Mouse (Mus musculus): ENCODE results near the gene Nkd1. TPM values are rescaled to one million over a fixed set of nuclear protein-coding genes. Genes with fewer than 3 reads are reported as not detected.

Gene Nkd1
- polyA plus RNA-seq, 1 experiment from 2014 or later: 27.8 TPM

DNA sequence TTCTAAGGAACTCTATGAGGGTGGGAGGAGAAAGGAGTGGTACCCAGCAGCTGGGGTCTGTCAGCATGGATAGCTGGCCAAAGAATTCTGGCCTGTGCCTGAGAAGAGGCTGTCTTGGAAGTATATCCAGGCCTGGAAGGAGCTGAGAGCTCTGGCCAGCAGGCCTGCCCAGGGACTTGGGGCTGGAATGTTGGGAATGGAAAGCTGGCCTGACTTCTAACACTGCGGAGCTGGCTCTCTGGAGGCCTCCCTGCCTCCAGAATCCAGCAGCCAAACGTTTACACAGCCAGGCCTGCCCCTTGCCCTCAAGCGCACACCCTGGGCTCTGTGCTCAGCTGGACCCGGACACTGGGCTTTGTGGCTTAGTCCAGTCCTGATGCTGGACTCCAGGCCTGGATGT, 34.5 kb downstream of the Nkd1 start:
- Histone ChIP-seq H3K9me3 (ENCODE audit: control insufficient read depth, low read length) (no peaks in the 10 kb centered on the region), H3K4me2 (ENCODE audit: low read depth, low read length) (no peak overlapping the region), H3K4me3 (ENCODE audit: low read length) (no peak overlapping the region), H3K27me3 (replicated peaks; ENCODE audit: control insufficient read depth, insufficient read depth, low read length) (no peaks in the 10 kb centered on the region), H3K9ac (ENCODE audit: low read depth, low read length) (no peak overlapping the region), H3K36me3 (ENCODE audit: control insufficient read depth, insufficient read depth, low read length) (no peaks in the 10 kb centered on the region), H3K4me1 (ENCODE audit: control insufficient read depth, insufficient read depth, low read length) (peaks cover 2% of the 10 kb centered on the region; the same call in 1 of the 2 replicates), H3K27ac (ENCODE audit: low read length) (peak overlapping the region; percentile 70)
- peak; percentile 86 for ATAC-seq
- WGBS: 36% methylated on average over 4 of the region's 4 CpGs

DNA sequence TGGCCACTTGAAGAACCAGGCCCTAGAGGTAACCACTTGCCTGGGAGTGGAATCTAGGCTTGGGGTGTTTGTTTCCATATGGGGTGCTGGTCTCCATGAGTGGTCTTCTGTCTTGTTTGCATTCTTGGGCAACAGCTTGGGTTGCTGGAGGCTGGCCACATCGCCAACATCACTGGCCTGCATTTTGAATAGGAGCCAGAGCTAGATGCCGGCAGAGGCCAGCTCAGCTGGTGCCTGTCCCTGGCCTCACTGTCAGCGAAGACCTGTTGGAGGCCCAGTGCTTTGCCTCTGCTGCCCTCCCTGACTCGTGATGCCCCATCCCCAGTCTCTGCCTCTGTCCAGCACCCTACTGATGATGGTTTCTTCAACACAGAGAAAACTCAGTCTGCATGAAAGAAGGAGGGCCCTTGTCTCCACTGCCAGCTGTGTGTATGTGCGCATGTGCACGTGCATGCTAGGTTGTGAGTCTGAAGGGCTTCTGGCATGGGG, 38.9 kb downstream of the Nkd1 start:
- H3K27ac ChIP-seq (ENCODE audit: low read length): no peak overlapping the region
- no peak overlapping the region for H3K4me2 ChIP-seq (ENCODE audit: low read depth, low read length)
- H3K9ac ChIP-seq (ENCODE audit: low read depth, low read length): no peak overlapping the region
- H3K36me3 ChIP-seq (ENCODE audit: control insufficient read depth, insufficient read depth, low read length): no peaks in the 10 kb centered on the region
- no peaks in the 10 kb centered on the region for H3K27me3 ChIP-seq (replicated peaks; ENCODE audit: control insufficient read depth, insufficient read depth, low read length)
- no peak for ATAC-seq
- H3K9me3 ChIP-seq (ENCODE audit: control insufficient read depth, low read length): no peaks in the 10 kb centered on the region
- peaks cover 12% of the 10 kb centered on the region for H3K4me1 ChIP-seq (ENCODE audit: control insufficient read depth, insufficient read depth, low read length)
- WGBS: 83% methylated on average over 6 of the region's 6 CpGs
- H3K4me3 ChIP-seq (ENCODE audit: low read length): no peak overlapping the region

DNA sequence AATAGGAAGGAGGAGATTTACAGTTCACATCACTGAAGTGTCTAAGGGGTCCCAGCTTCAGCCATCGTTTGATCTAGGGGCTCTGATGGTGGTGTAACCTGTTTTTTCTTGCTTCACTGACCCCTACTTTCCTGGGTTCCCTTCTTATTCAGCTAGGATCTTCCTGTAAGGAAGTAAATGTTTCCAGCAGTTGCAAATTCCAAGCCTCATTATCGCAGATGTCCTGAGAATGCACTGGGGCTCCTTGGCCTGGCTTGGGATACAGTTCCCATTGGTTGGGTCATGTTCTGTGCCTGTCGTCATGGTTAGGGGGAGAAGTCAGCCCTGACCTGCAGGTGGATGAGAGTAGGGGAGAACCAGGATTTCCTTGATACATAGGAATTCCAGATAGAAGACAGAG, 40.2 kb downstream of the Nkd1 start:
- no peak overlapping the region for H3K9ac ChIP-seq (ENCODE audit: low read depth, low read length)
- H3K4me2 ChIP-seq (ENCODE audit: low read depth, low read length): no peak overlapping the region
- ATAC-seq: no peak
- H3K4me1 ChIP-seq (ENCODE audit: control insufficient read depth, insufficient read depth, low read length): peaks cover 20% of the 10 kb centered on the region
- 0 out of 2 replicates have a peak overlapping the region, but pooled peaks have one; percentile 34 for H3K27ac ChIP-seq (ENCODE audit: low read length)
- 65% methylated on average over 3 of the region's 3 CpGs for WGBS
- H3K9me3 ChIP-seq (ENCODE audit: control insufficient read depth, low read length): no peaks in the 10 kb centered on the region
- no peak overlapping the region for H3K4me3 ChIP-seq (ENCODE audit: low read length)
- no peaks in the 10 kb centered on the region for H3K27me3 ChIP-seq (replicated peaks; ENCODE audit: control insufficient read depth, insufficient read depth, low read length)
- H3K36me3 ChIP-seq (ENCODE audit: control insufficient read depth, insufficient read depth, low read length): no peaks in the 10 kb centered on the region

DNA sequence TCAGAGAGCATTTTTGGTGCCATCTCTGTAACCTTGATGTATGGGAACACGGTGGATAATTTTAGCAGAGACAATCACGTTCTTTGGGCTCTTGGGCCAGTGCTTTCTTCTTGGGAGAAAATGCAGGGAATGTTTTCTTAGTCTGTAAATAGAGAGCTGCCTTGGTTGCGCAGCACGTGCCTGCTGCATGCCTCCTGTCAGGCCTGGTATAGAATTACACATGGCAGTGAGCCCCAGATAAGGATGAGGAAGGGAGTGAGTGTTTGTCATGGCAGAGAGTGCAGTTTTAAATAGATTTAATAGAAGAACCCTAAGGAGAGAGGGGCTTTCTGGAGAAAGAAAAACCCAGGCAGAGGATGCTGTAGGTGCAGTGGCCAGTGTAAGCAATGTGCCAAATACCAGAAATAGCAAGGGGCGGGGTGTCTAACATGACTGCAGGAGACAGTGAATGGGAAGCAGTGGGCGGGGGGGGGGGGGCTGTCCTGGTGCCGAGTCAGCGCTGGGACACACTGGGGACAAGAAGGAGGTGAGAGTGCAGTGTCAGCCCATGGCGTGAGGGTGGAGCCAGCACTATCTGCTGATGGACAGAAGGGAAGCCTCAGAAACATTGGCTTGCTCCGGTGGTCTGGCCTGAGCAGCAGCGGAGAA, 43.2 kb downstream of the Nkd1 start:
- H3K9me3 ChIP-seq (ENCODE audit: control insufficient read depth, low read length): no peaks in the 10 kb centered on the region
- H3K36me3 ChIP-seq (ENCODE audit: control insufficient read depth, insufficient read depth, low read length): no peaks in the 10 kb centered on the region
- no peak overlapping the region for H3K27ac ChIP-seq (ENCODE audit: low read length)
- no peak overlapping the region for H3K4me3 ChIP-seq (ENCODE audit: low read length)
- WGBS: 32% methylated on average over 11 of the region's 11 CpGs
- no peak overlapping the region for H3K4me2 ChIP-seq (ENCODE audit: low read depth, low read length)
- no peaks in the 10 kb centered on the region for H3K27me3 ChIP-seq (replicated peaks; ENCODE audit: control insufficient read depth, insufficient read depth, low read length)
- no peak overlapping the region for H3K9ac ChIP-seq (ENCODE audit: low read depth, low read length)
- no peak for ATAC-seq
- H3K4me1 ChIP-seq (ENCODE audit: control insufficient read depth, insufficient read depth, low read length): peaks cover 45% of the 10 kb centered on the region

DNA sequence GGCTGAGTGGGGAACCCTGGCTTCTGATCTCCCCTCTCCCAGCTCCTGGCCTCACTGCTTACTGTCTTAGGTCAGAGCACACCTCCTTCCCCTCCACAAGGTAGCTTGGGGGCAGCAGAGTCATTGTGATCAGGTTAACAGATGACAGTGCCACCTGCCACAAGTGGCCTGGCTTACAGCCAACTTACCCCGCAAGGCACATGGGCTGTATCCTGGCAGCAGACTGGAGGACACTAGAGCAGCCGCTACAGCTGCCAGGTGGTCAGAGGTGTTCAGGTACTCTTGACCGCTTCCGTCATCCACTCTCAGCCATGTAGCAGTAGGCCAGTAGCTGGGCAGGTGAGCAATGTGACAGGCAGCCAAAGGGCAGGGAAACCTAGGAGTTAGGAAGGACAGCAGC, 45.0 kb downstream of the Nkd1 start:
- no peak for ATAC-seq
- peaks cover 60% of the 10 kb centered on the region for H3K4me1 ChIP-seq (ENCODE audit: control insufficient read depth, insufficient read depth, low read length)
- H3K4me2 ChIP-seq (ENCODE audit: low read depth, low read length): no peak overlapping the region
- H3K9me3 ChIP-seq (ENCODE audit: control insufficient read depth, low read length): no peaks in the 10 kb centered on the region
- no peak overlapping the region for H3K27ac ChIP-seq (ENCODE audit: low read length)
- no peak overlapping the region for H3K4me3 ChIP-seq (ENCODE audit: low read length)
- H3K9ac ChIP-seq (ENCODE audit: low read depth, low read length): no peak overlapping the region
- H3K36me3 ChIP-seq (ENCODE audit: control insufficient read depth, insufficient read depth, low read length): no peaks in the 10 kb centered on the region
- WGBS: 74% methylated on average over 4 of the region's 4 CpGs
- H3K27me3 ChIP-seq (replicated peaks; ENCODE audit: control insufficient read depth, insufficient read depth, low read length): no peaks in the 10 kb centered on the region

DNA sequence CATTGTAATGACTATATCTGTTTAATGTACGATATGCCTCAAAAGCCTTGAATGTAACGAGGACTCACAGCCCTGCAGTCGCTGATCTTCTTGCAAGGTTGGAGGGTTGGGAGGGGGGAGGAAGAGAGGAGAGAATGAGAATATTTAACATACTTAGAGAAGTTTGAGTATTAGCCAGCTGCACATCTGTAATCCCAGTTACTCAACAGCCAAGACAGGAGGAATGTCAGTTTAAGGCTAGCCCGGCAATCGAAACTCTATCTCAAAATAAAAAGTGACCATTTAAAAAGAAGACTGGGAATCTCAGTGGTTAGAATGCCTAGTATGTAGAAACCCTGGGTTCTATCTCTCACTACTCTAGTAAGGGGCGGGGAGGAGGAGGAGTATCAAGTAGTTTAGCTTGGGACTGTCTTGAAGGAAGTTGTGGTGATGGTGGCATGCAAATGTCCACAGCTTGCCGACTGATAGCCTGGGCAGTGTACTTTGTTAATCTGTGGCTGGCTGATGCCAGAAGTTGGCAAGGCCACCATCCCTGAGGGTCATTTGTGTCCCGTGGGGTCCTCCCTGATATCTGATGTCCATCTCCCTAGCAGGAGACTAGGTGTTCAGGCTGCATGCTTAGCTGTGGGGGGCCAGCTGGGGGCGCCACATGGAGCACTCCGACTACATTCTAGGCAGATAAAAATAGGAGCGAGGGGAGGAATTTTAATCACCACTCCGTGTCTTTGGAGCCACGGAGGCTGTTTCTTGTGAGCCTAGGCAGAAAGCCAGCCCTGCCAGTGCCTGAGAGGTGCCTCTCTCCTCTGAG, 46.4 kb downstream of the Nkd1 start:
- no peak overlapping the region for H3K4me3 ChIP-seq (ENCODE audit: low read length)
- no peak overlapping the region for H3K4me2 ChIP-seq (ENCODE audit: low read depth, low read length)
- peaks cover 69% of the 10 kb centered on the region for H3K4me1 ChIP-seq (ENCODE audit: control insufficient read depth, insufficient read depth, low read length)
- ATAC-seq: no peak
- H3K27ac ChIP-seq (ENCODE audit: low read length): peak overlapping the region; percentile 42
- no peaks in the 10 kb centered on the region for H3K9me3 ChIP-seq (ENCODE audit: control insufficient read depth, low read length)
- no peak overlapping the region for H3K9ac ChIP-seq (ENCODE audit: low read depth, low read length)
- H3K36me3 ChIP-seq (ENCODE audit: control insufficient read depth, insufficient read depth, low read length): no peaks in the 10 kb centered on the region
- no peaks in the 10 kb centered on the region for H3K27me3 ChIP-seq (replicated peaks; ENCODE audit: control insufficient read depth, insufficient read depth, low read length)
- 46% methylated on average over 13 of the region's 13 CpGs for WGBS

DNA sequence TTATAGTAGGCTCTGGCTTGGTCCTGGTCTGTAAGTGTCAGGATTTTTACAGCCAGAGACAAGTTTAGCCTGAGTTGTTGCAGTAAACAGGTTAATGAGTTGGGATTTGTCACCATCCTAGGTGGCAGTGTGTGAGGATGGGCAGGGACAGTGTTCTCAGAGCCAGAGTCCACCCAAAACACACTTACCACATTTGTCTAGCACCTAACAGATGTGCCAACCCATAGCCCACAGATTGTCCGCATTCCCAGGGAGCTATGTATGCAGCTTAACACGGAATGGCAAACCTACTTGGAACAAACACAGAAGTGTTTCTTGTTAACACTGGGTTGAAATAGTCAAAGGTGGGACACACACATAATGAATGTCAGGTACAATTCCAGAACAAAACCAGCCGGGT, 47.1 kb downstream of the Nkd1 start:
- 83% methylated on average over 3 of the region's 3 CpGs for WGBS
- H3K27ac ChIP-seq (ENCODE audit: low read length): peak overlapping the region; percentile 42; the same call in 1 of the 2 replicates
- H3K4me1 ChIP-seq (ENCODE audit: control insufficient read depth, insufficient read depth, low read length): peaks cover 69% of the 10 kb centered on the region

DNA sequence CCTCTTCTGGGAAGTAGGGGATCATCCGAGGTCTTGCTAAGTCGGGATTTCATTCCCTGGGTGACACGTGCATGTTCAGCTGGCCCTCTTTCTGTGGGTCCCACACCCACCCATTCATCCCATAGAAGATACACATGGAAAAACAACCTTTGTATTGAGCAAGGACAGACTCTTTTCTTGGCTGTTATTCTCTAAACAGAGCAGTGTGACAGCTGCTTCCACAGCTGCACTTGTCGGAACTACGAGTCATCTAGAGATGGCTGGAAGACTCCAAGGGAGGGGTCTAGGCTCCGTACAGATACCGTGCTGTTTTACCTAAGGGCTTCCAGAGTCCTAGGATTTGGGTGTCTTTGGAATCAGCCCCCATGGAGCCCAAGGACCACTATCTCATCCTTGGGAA, 48.2 kb downstream of the Nkd1 start:
- WGBS: 49% methylated on average over 7 of the region's 7 CpGs
- Histone ChIP-seq H3K27me3 (replicated peaks; ENCODE audit: control insufficient read depth, insufficient read depth, low read length) (no peaks in the 10 kb centered on the region), H3K36me3 (ENCODE audit: control insufficient read depth, insufficient read depth, low read length) (no peaks in the 10 kb centered on the region), H3K4me2 (ENCODE audit: low read depth, low read length) (no peak overlapping the region), H3K9me3 (ENCODE audit: control insufficient read depth, low read length) (no peaks in the 10 kb centered on the region), H3K4me1 (ENCODE audit: control insufficient read depth, insufficient read depth, low read length) (peaks cover 67% of the 10 kb centered on the region), H3K4me3 (ENCODE audit: low read length) (no peak overlapping the region), H3K9ac (ENCODE audit: low read depth, low read length) (no peak overlapping the region), H3K27ac (ENCODE audit: low read length) (peak overlapping the region; percentile 64; the same call in 1 of the 2 replicates)
- no peak for ATAC-seq

More for the DNA sequence above, 47.1 kb downstream of the Nkd1 start:
- no peak for ATAC-seq
- H3K36me3 ChIP-seq (ENCODE audit: control insufficient read depth, insufficient read depth, low read length): no peaks in the 10 kb centered on the region
- no peak overlapping the region for H3K4me2 ChIP-seq (ENCODE audit: low read depth, low read length)
- no peaks in the 10 kb centered on the region for H3K27me3 ChIP-seq (replicated peaks; ENCODE audit: control insufficient read depth, insufficient read depth, low read length)
- no peaks in the 10 kb centered on the region for H3K9me3 ChIP-seq (ENCODE audit: control insufficient read depth, low read length)
- H3K4me3 ChIP-seq (ENCODE audit: low read length): no peak overlapping the region
- no peak overlapping the region for H3K9ac ChIP-seq (ENCODE audit: low read depth, low read length)

DNA sequence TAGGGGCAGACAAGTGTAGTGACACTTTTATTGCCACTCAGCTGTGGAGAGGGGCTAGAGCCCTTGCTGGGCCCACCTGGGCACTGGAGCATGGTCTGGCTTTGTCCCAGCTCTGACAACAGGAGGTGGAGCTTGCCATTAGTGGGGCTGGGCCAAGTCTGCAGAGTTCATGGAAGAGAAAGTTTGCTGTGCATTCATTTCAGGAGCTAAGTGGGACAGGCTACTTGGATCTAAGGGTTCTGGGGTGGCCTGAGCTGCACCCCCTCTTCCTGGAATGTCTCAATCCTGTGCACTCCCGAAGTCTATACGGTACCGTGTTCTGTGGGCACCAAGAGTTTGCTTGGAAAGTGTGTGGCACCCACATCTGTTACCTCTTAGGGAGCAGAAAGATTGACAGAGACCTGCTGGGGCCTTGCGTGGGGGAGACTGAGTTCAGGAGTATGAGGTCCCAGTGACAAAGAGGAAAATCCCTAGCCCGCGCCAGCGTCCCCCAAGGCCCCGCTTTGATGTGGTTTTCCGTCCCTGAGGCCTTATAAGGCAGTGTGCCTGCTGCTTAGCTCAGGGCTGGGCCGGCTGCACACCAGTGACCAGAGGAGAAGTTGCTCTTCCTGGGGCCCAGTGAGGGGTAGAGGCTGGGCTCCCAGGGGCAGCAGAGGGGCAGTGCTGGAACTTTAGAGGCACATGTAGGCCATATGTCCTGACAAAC, 49.3 kb downstream of the Nkd1 start:
- H3K4me3 ChIP-seq (ENCODE audit: low read length): no peak overlapping the region
- no peak overlapping the region for H3K4me2 ChIP-seq (ENCODE audit: low read depth, low read length)
- peaks cover 57% of the 10 kb centered on the region for H3K4me1 ChIP-seq (ENCODE audit: control insufficient read depth, insufficient read depth, low read length)
- 40% methylated on average over 10 of the region's 10 CpGs for WGBS
- ATAC-seq: peak; percentile 62
- H3K36me3 ChIP-seq (ENCODE audit: control insufficient read depth, insufficient read depth, low read length): no peaks in the 10 kb centered on the region
- H3K9ac ChIP-seq (ENCODE audit: low read depth, low read length): peak overlapping the region; percentile 10; the same call in 1 of the 2 replicates
- H3K27ac ChIP-seq (ENCODE audit: low read length): peak overlapping the region; percentile 64
- no peaks in the 10 kb centered on the region for H3K27me3 ChIP-seq (replicated peaks; ENCODE audit: control insufficient read depth, insufficient read depth, low read length)
- no peaks in the 10 kb centered on the region for H3K9me3 ChIP-seq (ENCODE audit: control insufficient read depth, low read length)
